Mouse (Mus musculus) heart, adult 2 months (tissue): ENCODE data around the gene S100a3. TPM values are rescaled to one million over a fixed set of nuclear protein-coding genes. Genes with fewer than 3 reads are reported as not detected.

ENCODE experiments used
- DNase-seq, 2 experiments: peaks; one replicate each; pipeline ENCODE4 v3.0.0; 2021
- H3K27ac ChIP-seq: fragments of 200-600 bp; 2 replicates; pipeline ENCODE4 v1.8.1; 2022
- H3K27me3 ChIP-seq: fragments of 200-500 bp; 2 replicates; pipeline ENCODE4 v1.6.1; 2012; ENCODE audit warnings: mild to moderate bottlenecking, low read length, inconsistent platforms, mixed read lengths; ENCODE audit not compliant: control insufficient read depth, insufficient read depth
- H3K36me3 ChIP-seq: fragments of 200-500 bp; 2 replicates; pipeline ENCODE4 v1.6.1; 2012; ENCODE audit warnings: low read length, inconsistent platforms; ENCODE audit not compliant: control insufficient read depth, insufficient read depth
- H3K4me1 ChIP-seq: fragments of 200-500 bp; 2 replicates; pipeline ENCODE4 v1.6.1; 2011; ENCODE audit warnings: low read length; ENCODE audit not compliant: control insufficient read depth, insufficient read depth
- H3K4me3 ChIP-seq: fragments of 200-600 bp; 2 replicates; pipeline ENCODE4 v1.8.1; 2022
- H3K79me2 ChIP-seq: fragments of 200-500 bp; replicated peaks from 2 replicates; pipeline ENCODE4 v1.6.1; 2012; ENCODE audit warnings: mild to moderate bottlenecking, inconsistent platforms, low read length, moderate library complexity, mixed read lengths; ENCODE audit not compliant: control insufficient read depth, insufficient read depth
- H3K9ac ChIP-seq: fragments of 200-500 bp; 2 replicates; pipeline ENCODE4 v1.6.1; 2012; ENCODE audit warnings: low read depth, mild to moderate bottlenecking, control low read depth, inconsistent platforms, low read length, mixed read lengths
- CTCF ChIP-seq: fragments of 200-600 bp; IDR thresholded peaks from 2 replicates; pipeline ENCODE4 v1.8.1; 2022; ENCODE audit warnings: antibody characterized with exemption, mild to moderate bottlenecking, moderate library complexity
- EP300 ChIP-seq: fragments of 200-500 bp; IDR thresholded peaks from 2 replicates; pipeline ENCODE4 v1.6.1; 2011; ENCODE audit warnings: low read depth, low read length, control low read depth; ENCODE audit not compliant: insufficient read depth
- POLR2A ChIP-seq: fragments of 200-500 bp; IDR thresholded peaks from 2 replicates; pipeline ENCODE4 v1.6.1; 2011; ENCODE audit warnings: mild to moderate bottlenecking, low read depth, low read length, control low read depth; ENCODE audit not compliant: insufficient read depth
- WGBS: fragments of 180-500 bp; shearing (Covaris S2); methylation state at CpG from one replicate; pipeline ENCODE4 v1.1.7; 2018; 5-methylcytosine and 5-hydroxymethylcytosine counted together
- intact Hi-C: fragments of 180-260 bp; cut with DNase I; formaldehyde crosslinking; loops from one replicate; pipeline ENCODE4 v1.15.1; 2025
- polyA plus RNA-seq: library from polyadenylated mRNA; depleted of rRNA; stranded (reverse); fragments of >200 nt; gene quantifications from 2 replicates; pipeline ENCODE4 v1.2.3, GENCODE M21; 2012
- total RNA-seq, 2 experiments: library from RNA; stranded (reverse); gene quantifications; 2 replicates each; pipeline ENCODE4 v1.2.3; 2021

The S100a3 gene
- total and polyA plus RNA-seq, 3 experiments, result 0.37 TPM; not detected in 2

DNA sequence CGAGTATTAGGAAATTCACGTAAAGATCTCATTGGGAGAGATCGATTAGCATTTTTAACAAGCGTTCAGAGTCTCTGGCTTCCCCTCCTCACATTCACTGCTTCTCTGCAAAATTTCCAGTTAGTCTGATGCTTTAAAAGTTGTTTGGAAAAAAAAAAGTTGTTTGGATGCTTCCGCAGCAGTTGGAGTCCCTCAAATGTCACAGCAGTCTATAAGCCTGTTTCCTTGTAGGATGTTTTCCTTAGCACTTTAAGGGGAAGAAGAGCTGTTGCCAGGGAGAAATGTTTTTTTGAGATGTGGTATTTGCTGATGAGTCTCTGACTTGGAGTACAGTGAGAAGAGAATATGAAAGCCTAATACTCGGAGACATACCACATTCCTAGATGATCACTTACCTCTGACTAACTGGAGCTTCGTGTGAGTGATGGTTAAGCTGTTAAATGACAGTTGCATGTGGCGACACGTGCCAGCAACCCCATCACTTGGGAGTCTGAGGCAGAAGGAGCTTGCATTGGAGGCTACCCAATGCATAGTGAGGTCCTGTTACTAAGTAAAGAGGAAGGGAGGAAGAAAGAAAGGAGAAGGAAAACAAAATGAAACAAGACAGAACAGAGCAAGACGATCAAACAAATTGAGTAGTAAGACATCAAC lies 16.1 kb downstream of the S100a3 start:
- H3K27ac ChIP-seq, result no peak overlapping the region
- no peaks in the 10 kb centered on the region for H3K36me3 ChIP-seq
- no peak overlapping the region for H3K4me3 ChIP-seq
- no peaks in the 10 kb centered on the region for H3K79me2 ChIP-seq
- peaks cover 4% of the 10 kb centered on the region for H3K4me1 ChIP-seq
- no peaks in the 10 kb centered on the region for H3K27me3 ChIP-seq
- no peak overlapping the region for H3K9ac ChIP-seq
- TF ChIP-seq POLR2A (no peak), EP300 (no peak), CTCF (no peak)
- WGBS, result 62% methylated on average over 10 of the region's 10 CpGs
- no peak for DNase-seq
- intact Hi-C loops, result no loop called here

DNA sequence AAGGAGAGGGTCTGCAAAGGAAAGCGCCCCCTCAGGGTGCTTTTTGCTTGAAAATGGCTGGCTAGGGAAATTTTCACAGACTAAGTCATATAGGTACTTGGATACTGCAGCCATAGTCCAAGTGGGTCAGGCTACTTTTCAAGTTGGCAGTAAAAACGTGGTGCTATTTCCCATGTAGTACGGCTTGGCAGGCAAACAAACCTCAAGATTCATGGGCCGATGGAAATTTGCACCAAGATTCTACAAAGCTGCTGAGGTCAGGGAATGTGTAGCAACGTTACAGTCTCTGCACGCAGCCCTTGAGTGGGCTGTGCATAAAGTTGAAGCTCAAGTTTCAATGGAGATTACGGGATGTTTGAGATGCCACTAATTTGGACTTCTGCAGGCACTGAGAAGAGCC lies 19.1 kb downstream of the S100a3 start:
- WGBS, result 60% methylated on average over 7 of the region's 7 CpGs
- intact Hi-C loops, result no loop called here
- no peaks in the 10 kb centered on the region for H3K27me3 ChIP-seq
- TF ChIP-seq CTCF, result no peak
- no peak for TF ChIP-seq POLR2A
- no peak for TF ChIP-seq EP300
- no peaks in the 10 kb centered on the region for H3K36me3 ChIP-seq
- no peak overlapping the region for H3K27ac ChIP-seq
- H3K79me2 ChIP-seq, result no peaks in the 10 kb centered on the region
- H3K4me3 ChIP-seq, result no peak overlapping the region
- DNase-seq, result no peak
- no peak overlapping the region for H3K9ac ChIP-seq
- peaks cover 6% of the 10 kb centered on the region for H3K4me1 ChIP-seq

DNA sequence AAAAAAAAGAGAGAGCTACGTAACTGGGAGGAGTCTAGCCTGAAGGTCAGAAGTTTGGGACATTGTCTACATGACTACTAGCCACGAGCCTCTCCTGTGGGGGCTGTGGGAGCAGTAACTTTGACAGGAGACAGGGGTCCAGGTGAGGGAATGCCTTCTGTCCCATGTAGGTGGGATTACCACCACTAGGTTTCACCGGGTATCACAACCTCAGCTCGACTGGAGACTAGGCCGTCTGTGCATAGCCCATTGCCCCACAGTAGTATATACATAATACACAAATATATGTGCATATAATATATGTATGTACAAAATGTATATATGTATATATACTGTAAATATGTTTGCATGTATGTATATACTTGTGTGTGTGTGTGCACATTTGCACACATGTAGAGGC lies 20.8 kb downstream of the S100a3 start:
- WGBS, result 95% methylated on average over 5 of the region's 5 CpGs

DNA sequence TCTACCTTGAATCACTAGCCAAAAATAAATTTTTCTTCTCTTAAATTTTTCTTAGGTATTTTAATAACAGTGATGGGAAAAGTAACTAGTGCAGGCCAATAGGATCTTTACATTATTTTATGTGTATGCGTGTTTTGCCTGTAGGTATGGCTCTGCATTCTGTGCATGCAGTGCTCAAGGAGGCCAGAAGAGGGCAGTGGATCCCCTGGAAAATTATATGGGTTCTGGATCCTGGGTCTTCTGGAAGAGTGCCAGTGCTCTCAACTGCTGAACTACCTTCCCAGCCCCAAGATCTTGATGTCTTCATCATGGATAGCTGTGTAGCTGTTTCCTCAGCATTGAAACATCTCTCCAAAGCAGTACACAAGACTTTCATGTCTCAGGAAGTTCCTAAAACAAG lies 21.8 kb downstream of the S100a3 start:
- intact Hi-C loops, result loop anchor here (5.0 kb wide), 1 partner anchor 125 kb away; no protein-coding TSS in a partner anchor

More for the DNA sequence above, 20.8 kb downstream of the S100a3 start:
- intact Hi-C loops, result loop anchor here (5.0 kb wide), 1 partner anchor 126 kb away; no protein-coding TSS in a partner anchor
- Histone ChIP-seq H3K9ac (no peak overlapping the region), H3K27me3 (no peaks in the 10 kb centered on the region), H3K36me3 (no peaks in the 10 kb centered on the region), H3K4me3 (no peak overlapping the region), H3K79me2 (no peaks in the 10 kb centered on the region), H3K27ac (no peak overlapping the region), H3K4me1 (peaks cover 5% of the 10 kb centered on the region; the same call in 1 of the 2 replicates)
- no peak for TF ChIP-seq CTCF
- TF ChIP-seq POLR2A, result no peak
- TF ChIP-seq EP300, result no peak
- DNase-seq, result no peak

DNA sequence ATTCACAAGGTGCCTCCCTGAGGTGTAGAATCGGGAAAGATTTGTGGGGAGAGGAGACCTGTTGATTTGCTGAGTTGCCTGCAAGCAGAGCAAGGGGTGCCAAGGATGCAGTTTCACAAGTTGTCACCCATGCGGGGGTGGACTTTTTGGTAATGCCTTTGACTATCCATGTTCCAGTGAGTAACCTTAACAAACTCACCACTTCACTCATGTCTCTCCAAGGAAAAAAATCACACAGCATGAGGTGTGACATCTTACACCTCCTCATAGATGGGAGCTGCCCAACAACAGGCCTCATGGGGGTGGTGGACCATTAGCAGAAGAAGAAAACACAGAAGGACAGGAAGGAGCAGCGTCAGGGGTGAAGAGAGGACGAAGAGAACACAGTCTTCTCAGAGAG lies 22.2 kb downstream of the S100a3 start:
- WGBS, result 93% methylated on average over 4 of the region's 4 CpGs
- H3K4me3 ChIP-seq, result no peak overlapping the region
- no peak overlapping the region for H3K27ac ChIP-seq
- H3K27me3 ChIP-seq, result no peaks in the 10 kb centered on the region
- intact Hi-C loops, result loop anchor here (5.0 kb wide), 1 partner anchor 125 kb away; no protein-coding TSS in a partner anchor
- H3K4me1 ChIP-seq, result peaks cover 7% of the 10 kb centered on the region
- TF ChIP-seq EP300 (no peak), CTCF (no peak), POLR2A (no peak)
- DNase-seq, result no peak
- no peaks in the 10 kb centered on the region for H3K79me2 ChIP-seq
- H3K9ac ChIP-seq, result no peak overlapping the region
- no peaks in the 10 kb centered on the region for H3K36me3 ChIP-seq

More for the DNA sequence above, 21.8 kb downstream of the S100a3 start:
- H3K27ac ChIP-seq, result no peak overlapping the region
- WGBS, result 100% methylated on average over 1 of the region's 1 CpGs
- H3K79me2 ChIP-seq, result no peaks in the 10 kb centered on the region
- no peaks in the 10 kb centered on the region for H3K36me3 ChIP-seq
- H3K9ac ChIP-seq, result no peak overlapping the region
- no peak for DNase-seq
- TF ChIP-seq CTCF (peak; percentile 56), EP300 (no peak)
- H3K4me1 ChIP-seq, result peaks cover 6% of the 10 kb centered on the region; the same call in 1 of the 2 replicates
- no peaks in the 10 kb centered on the region for H3K27me3 ChIP-seq
- no peak overlapping the region for H3K4me3 ChIP-seq

DNA sequence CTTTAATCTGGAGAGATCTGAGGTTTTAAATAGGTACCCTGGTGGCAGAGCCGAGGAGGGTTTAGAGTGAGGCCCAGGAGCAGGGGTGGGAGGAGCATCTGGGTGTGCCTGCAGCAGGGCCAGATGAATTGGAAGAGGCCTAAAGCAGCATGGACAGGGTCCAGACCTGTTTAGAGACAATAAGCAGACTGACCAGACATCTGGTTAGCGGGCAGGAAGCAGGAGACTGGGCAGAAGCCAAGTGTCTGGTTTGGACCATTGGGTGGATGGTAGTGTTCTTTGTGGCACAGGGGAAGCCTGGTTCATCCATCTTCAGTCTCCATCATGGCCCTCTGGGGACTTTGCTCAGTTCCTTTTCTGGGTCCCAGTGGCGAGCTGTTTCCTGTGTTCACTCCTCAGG lies 23.5 kb downstream of the S100a3 start:
- 0 out of 2 replicates have a peak, but pooled peaks have one; percentile 45 for TF ChIP-seq EP300
- TF ChIP-seq CTCF, result peak; percentile 29
- no peak for TF ChIP-seq POLR2A
- Histone ChIP-seq H3K27me3 (no peaks in the 10 kb centered on the region), H3K27ac (peak overlapping the region; percentile 41), H3K4me1 (peaks cover 11% of the 10 kb centered on the region), H3K79me2 (no peaks in the 10 kb centered on the region), H3K36me3 (no peaks in the 10 kb centered on the region), H3K4me3 (no peak overlapping the region), H3K9ac (no peak overlapping the region)
- peak; percentile 60 for DNase-seq
- intact Hi-C loops, result loop anchor here (2.0 to 5.0 kb wide), 2 partner anchors 57 to 123 kb away; partner anchors contain the start of gene S100a14
- 25% methylated on average over 3 of the region's 3 CpGs for WGBS
